ENCODE assay signal across 19 mouse cellular contexts in genomic region chr4:13593146-13593849, GRCm38 (mm10).
DNase-seq lines count a peak whose midpoint lies in the region; ATAC-seq and TF ChIP-seq lines count a peak whose summit lies in the region.
"Had no signal": no experiment of that assay in that cellular context is flagged by ENCODE, and none has a peak within 500 bp of the region (broad histone marks: within the 10 kb centered on the region; RNA-seq: fewer than 3 reads in every experiment).

No protein-coding gene starts in this region.

- no peak overlapping the region for H3K4me2 ChIP-seq in lung, embryonic 16.5 days (ENCODE audit: low read depth, low read length)
- H3K4me2 ChIP-seq in hindbrain, embryonic 13.5 days = no peak overlapping the region
- H3K4me2 ChIP-seq in hindbrain, postnatal 0 days (ENCODE audit: low read depth, low read length) = no peak overlapping the region
- H3K4me2 ChIP-seq in neural tube, embryonic 14.5 days (ENCODE audit: low read depth, low read length) = 0 out of 2 replicates have a peak overlapping the region, but pooled peaks have one; percentile 2
- H3K4me2 ChIP-seq: embryonic facial prominence, embryonic 13.5 days; limb, embryonic 13.5 days; stomach, embryonic 15.5 days had no signal

- peaks cover 4% of the 10 kb centered on the region; the same call in 1 of the 2 replicates for H3K4me1 ChIP-seq in lung, embryonic 16.5 days (replicated peaks; ENCODE audit: control insufficient read depth, insufficient read depth, low read length)
- peaks cover 9% of the 10 kb centered on the region for H3K4me1 ChIP-seq in hindbrain, embryonic 13.5 days (replicated peaks)
- no peaks in the 10 kb centered on the region for H3K4me1 ChIP-seq in hindbrain, postnatal 0 days (ENCODE audit: insufficient read depth, low read length)
- H3K4me1 ChIP-seq in neural tube, embryonic 14.5 days (ENCODE audit: control insufficient read depth, insufficient read depth, low read length) = no peaks in the 10 kb centered on the region; the same call in 1 of the 2 replicates
- H3K4me1 ChIP-seq: embryonic facial prominence, embryonic 13.5 days; limb, embryonic 13.5 days; stomach, embryonic 15.5 days had no signal

- no peaks in the 10 kb centered on the region for H3K9me3 ChIP-seq in lung, embryonic 16.5 days (ENCODE audit: control insufficient read depth, low read length)
- no peaks in the 10 kb centered on the region for H3K9me3 ChIP-seq in hindbrain, embryonic 13.5 days
- no peaks in the 10 kb centered on the region for H3K9me3 ChIP-seq in hindbrain, postnatal 0 days (ENCODE audit: low read length)
- no peaks in the 10 kb centered on the region for H3K9me3 ChIP-seq in neural tube, embryonic 14.5 days (ENCODE audit: control insufficient read depth, low read length)
- H3K9me3 ChIP-seq: embryonic facial prominence, embryonic 13.5 days; limb, embryonic 13.5 days; stomach, embryonic 15.5 days had no signal

- H3K36me3 ChIP-seq in lung, embryonic 16.5 days (ENCODE audit: control insufficient read depth, insufficient read depth, low read length) = no peaks in the 10 kb centered on the region
- no peaks in the 10 kb centered on the region for H3K36me3 ChIP-seq in hindbrain, embryonic 13.5 days
- H3K36me3 ChIP-seq in hindbrain, postnatal 0 days (ENCODE audit: insufficient read depth, low read length) = no peaks in the 10 kb centered on the region
- H3K36me3 ChIP-seq in neural tube, embryonic 14.5 days (ENCODE audit: control insufficient read depth, insufficient read depth, low read length) = no peaks in the 10 kb centered on the region
- H3K36me3 ChIP-seq: embryonic facial prominence, embryonic 13.5 days; limb, embryonic 13.5 days; stomach, embryonic 15.5 days had no signal

- ATAC-seq in lung, embryonic 16.5 days (ENCODE audit: low read depth) = peak; percentile 68
- peak; percentile 49 for ATAC-seq in hindbrain, embryonic 13.5 days (ENCODE audit: low FRiP score)
- ATAC-seq in hindbrain, postnatal 0 days = peak; percentile 32; the same call in 1 of the 2 replicates
- no peak for ATAC-seq in neural tube, embryonic 14.5 days (ENCODE audit: low read depth)

- H3K4me3 ChIP-seq in lung, embryonic 16.5 days (ENCODE audit: low read length) = no peak overlapping the region
- H3K4me3 ChIP-seq in hindbrain, embryonic 13.5 days = no peak overlapping the region
- no peak overlapping the region for H3K4me3 ChIP-seq in hindbrain, postnatal 0 days (ENCODE audit: low read length)
- no peak overlapping the region for H3K4me3 ChIP-seq in neural tube, embryonic 14.5 days (ENCODE audit: low read depth, low read length)
- H3K4me3 ChIP-seq: embryonic facial prominence, embryonic 13.5 days; limb, embryonic 13.5 days; stomach, embryonic 15.5 days had no signal

- no peaks in the 10 kb centered on the region for H3K27me3 ChIP-seq in lung, embryonic 16.5 days (ENCODE audit: control insufficient read depth, insufficient read depth, low read depth, low read length)
- H3K27me3 ChIP-seq in hindbrain, embryonic 13.5 days = no peaks in the 10 kb centered on the region
- no peaks in the 10 kb centered on the region for H3K27me3 ChIP-seq in hindbrain, postnatal 0 days (ENCODE audit: insufficient read depth, low read length)
- H3K27me3 ChIP-seq in neural tube, embryonic 14.5 days (ENCODE audit: control insufficient read depth, insufficient read depth, low read length) = no peaks in the 10 kb centered on the region
- H3K27me3 ChIP-seq: embryonic facial prominence, embryonic 13.5 days; limb, embryonic 13.5 days; stomach, embryonic 15.5 days had no signal

- no peak overlapping the region for H3K9ac ChIP-seq in lung, embryonic 16.5 days (ENCODE audit: low read length)
- 0 out of 2 replicates have a peak overlapping the region, but pooled peaks have one; percentile 1 for H3K9ac ChIP-seq in hindbrain, embryonic 13.5 days
- H3K9ac ChIP-seq in hindbrain, postnatal 0 days (replicated peaks; ENCODE audit: low read length) = no peak overlapping the region
- H3K9ac ChIP-seq in neural tube, embryonic 14.5 days (replicated peaks; ENCODE audit: low read depth, low read length) = 0 out of 2 replicates have a peak overlapping the region, but pooled peaks have one; percentile 12
- H3K9ac ChIP-seq: embryonic facial prominence, embryonic 13.5 days; limb, embryonic 13.5 days; liver, embryonic 14.5 days; stomach, embryonic 15.5 days had no signal

- 45% methylated on average over 11 of the region's 11 CpGs for WGBS in lung, embryonic 16.5 days
- WGBS in hindbrain, embryonic 13.5 days = 52% methylated on average over 11 of the region's 11 CpGs
- WGBS in hindbrain, postnatal 0 days = 62% methylated on average over 11 of the region's 11 CpGs
- 52% methylated on average over 11 of the region's 11 CpGs for WGBS in neural tube, embryonic 14.5 days

- no peak for DNase-seq in lung, postnatal 25 days (ENCODE audit: low spot score)
- DNase-seq in hindbrain, postnatal 0 days (ENCODE audit: low spot score) = peak; percentile 14
- no peak for DNase-seq in layer of hippocampus, postnatal 36 days
- no peak for DNase-seq in spleen, postnatal 14 days (ENCODE audit: low spot score in 2 of 2)
- DNase-seq: adrenal gland, postnatal 25 days; cerebellum, adult 9-10 months; heart, postnatal 4 days; kidney, adult 2 months; kidney, postnatal 14 days; layer of hippocampus, adult 9-11 months; right cerebral cortex, adult 18-20 months; spleen, adult 18-20 months had no signal

- H3K27ac ChIP-seq in lung, embryonic 16.5 days (ENCODE audit: low read length) = no peak overlapping the region
- peak overlapping the region; percentile 67 for H3K27ac ChIP-seq in hindbrain, embryonic 13.5 days
- no peak overlapping the region for H3K27ac ChIP-seq in hindbrain, postnatal 0 days
- peak overlapping the region; percentile 52; the same call in 1 of the 2 replicates for H3K27ac ChIP-seq in neural tube, embryonic 14.5 days (ENCODE audit: low read depth, low read length)
- H3K27ac ChIP-seq: embryonic facial prominence, embryonic 13.5 days; limb, embryonic 13.5 days; liver, embryonic 14.5 days; stomach, embryonic 15.5 days had no signal

- no peak for TF ChIP-seq CTCF in hindbrain, postnatal 0 days (IDR thresholded peaks at IDR 0.05; ENCODE audit: low read depth)

Comparison
In these comparisons a context has a peak if more than half of its experiments do, and no peak if none do; other contexts are left out.
1. H3K27ac ChIP-seq: peak in hindbrain, embryonic 13.5 days (single experiment) and neural tube, embryonic 14.5 days (single experiment); none in lung, embryonic 16.5 days (single experiment) and hindbrain, postnatal 0 days (single experiment).
2. H3K9ac ChIP-seq: peak in hindbrain, embryonic 13.5 days (single experiment) and neural tube, embryonic 14.5 days (single experiment); none in lung, embryonic 16.5 days (single experiment) and hindbrain, postnatal 0 days (single experiment).